Mouse (Mus musculus) heart, adult 2 months (tissue): ENCODE data around the gene Ankmy1. TPM values are rescaled to one million over a fixed set of nuclear protein-coding genes. Genes with fewer than 3 reads are reported as not detected.

Experiments used
- DNase-seq, 2 experiments: peaks; one replicate each; pipeline ENCODE4 v3.0.0; 2021
- H3K27ac ChIP-seq: fragments of 200-600 bp; 2 replicates; pipeline ENCODE4 v1.8.1; 2022
- H3K27me3 ChIP-seq: fragments of 200-500 bp; 2 replicates; pipeline ENCODE4 v1.6.1; 2012; ENCODE audit warnings: mild to moderate bottlenecking, low read length, inconsistent platforms, mixed read lengths; ENCODE audit not compliant: control insufficient read depth, insufficient read depth
- H3K36me3 ChIP-seq: fragments of 200-500 bp; 2 replicates; pipeline ENCODE4 v1.6.1; 2012; ENCODE audit warnings: low read length, inconsistent platforms; ENCODE audit not compliant: control insufficient read depth, insufficient read depth
- H3K4me1 ChIP-seq: fragments of 200-500 bp; 2 replicates; pipeline ENCODE4 v1.6.1; 2011; ENCODE audit warnings: low read length; ENCODE audit not compliant: control insufficient read depth, insufficient read depth
- H3K4me3 ChIP-seq: fragments of 200-600 bp; 2 replicates; pipeline ENCODE4 v1.8.1; 2022
- H3K79me2 ChIP-seq: fragments of 200-500 bp; replicated peaks from 2 replicates; pipeline ENCODE4 v1.6.1; 2012; ENCODE audit warnings: mild to moderate bottlenecking, inconsistent platforms, low read length, moderate library complexity, mixed read lengths; ENCODE audit not compliant: control insufficient read depth, insufficient read depth
- H3K9ac ChIP-seq: fragments of 200-500 bp; 2 replicates; pipeline ENCODE4 v1.6.1; 2012; ENCODE audit warnings: low read depth, mild to moderate bottlenecking, control low read depth, inconsistent platforms, low read length, mixed read lengths
- CTCF ChIP-seq: fragments of 200-600 bp; IDR thresholded peaks from 2 replicates; pipeline ENCODE4 v1.8.1; 2022; ENCODE audit warnings: antibody characterized with exemption, mild to moderate bottlenecking, moderate library complexity
- EP300 ChIP-seq: fragments of 200-500 bp; IDR thresholded peaks from 2 replicates; pipeline ENCODE4 v1.6.1; 2011; ENCODE audit warnings: low read depth, low read length, control low read depth; ENCODE audit not compliant: insufficient read depth
- POLR2A ChIP-seq: fragments of 200-500 bp; IDR thresholded peaks from 2 replicates; pipeline ENCODE4 v1.6.1; 2011; ENCODE audit warnings: mild to moderate bottlenecking, low read depth, low read length, control low read depth; ENCODE audit not compliant: insufficient read depth
- WGBS: fragments of 180-500 bp; shearing (Covaris S2); methylation state at CpG from one replicate; pipeline ENCODE4 v1.1.7; 2018; 5-methylcytosine and 5-hydroxymethylcytosine counted together
- intact Hi-C: fragments of 180-260 bp; cut with DNase I; formaldehyde crosslinking; loops from one replicate; pipeline ENCODE4 v1.15.1; 2025
- polyA plus RNA-seq: library from polyadenylated mRNA; depleted of rRNA; stranded (reverse); fragments of >200 nt; gene quantifications from 2 replicates; pipeline ENCODE4 v1.2.3, GENCODE M21; 2012
- total RNA-seq, 2 experiments: library from RNA; stranded (reverse); gene quantifications; 2 replicates each; pipeline ENCODE4 v1.2.3; 2021

Gene Ankmy1
- total and polyA plus RNA-seq, 3 experiments, result 0.09 to 0.21 TPM; not detected in 1

- 8% methylated on average over 1 of the region's 1 CpGs for WGBS
- Histone ChIP-seq H3K27me3 (no peaks in the 10 kb centered on the region), H3K4me3 (no peak overlapping the region), H3K9ac (no peak overlapping the region), H3K4me1 (peaks cover 2% of the 10 kb centered on the region), H3K79me2 (no peaks in the 10 kb centered on the region), H3K36me3 (no peaks in the 10 kb centered on the region), H3K27ac (no peak overlapping the region)
- TF ChIP-seq POLR2A, result no peak
- TF ChIP-seq CTCF, result no peak
- TF ChIP-seq EP300, result no peak
- intact Hi-C loops, result loop anchor here (10.0 kb wide), 2 partner anchors 415 to 545 kb away; partner anchors contain the start of genes Hdlbp, Pask and Ppp1r7
- no peak for DNase-seq
Measured at GRCm38 (mm10) chr1:92930171-92930706, 27.5 kb upstream of the Ankmy1 start.

GRCm38 (mm10) chr1:92921496-92921895 lies 18.8 kb upstream of the Ankmy1 start:
- no peak overlapping the region; the same call in 1 of the 2 replicates for H3K27ac ChIP-seq
- no peaks in the 10 kb centered on the region; the same call in 1 of the 2 replicates for H3K4me1 ChIP-seq
- no peak for TF ChIP-seq POLR2A
- TF ChIP-seq CTCF, result no peak
- no peak for TF ChIP-seq EP300
- no peaks in the 10 kb centered on the region for H3K27me3 ChIP-seq
- no peak for DNase-seq
- no peaks in the 10 kb centered on the region for H3K36me3 ChIP-seq
- intact Hi-C loops, result no loop called here
- no peak overlapping the region for H3K9ac ChIP-seq
- no peaks in the 10 kb centered on the region for H3K79me2 ChIP-seq
- 43% methylated on average over 4 of the region's 4 CpGs for WGBS
- H3K4me3 ChIP-seq, result no peak overlapping the region

DNA sequence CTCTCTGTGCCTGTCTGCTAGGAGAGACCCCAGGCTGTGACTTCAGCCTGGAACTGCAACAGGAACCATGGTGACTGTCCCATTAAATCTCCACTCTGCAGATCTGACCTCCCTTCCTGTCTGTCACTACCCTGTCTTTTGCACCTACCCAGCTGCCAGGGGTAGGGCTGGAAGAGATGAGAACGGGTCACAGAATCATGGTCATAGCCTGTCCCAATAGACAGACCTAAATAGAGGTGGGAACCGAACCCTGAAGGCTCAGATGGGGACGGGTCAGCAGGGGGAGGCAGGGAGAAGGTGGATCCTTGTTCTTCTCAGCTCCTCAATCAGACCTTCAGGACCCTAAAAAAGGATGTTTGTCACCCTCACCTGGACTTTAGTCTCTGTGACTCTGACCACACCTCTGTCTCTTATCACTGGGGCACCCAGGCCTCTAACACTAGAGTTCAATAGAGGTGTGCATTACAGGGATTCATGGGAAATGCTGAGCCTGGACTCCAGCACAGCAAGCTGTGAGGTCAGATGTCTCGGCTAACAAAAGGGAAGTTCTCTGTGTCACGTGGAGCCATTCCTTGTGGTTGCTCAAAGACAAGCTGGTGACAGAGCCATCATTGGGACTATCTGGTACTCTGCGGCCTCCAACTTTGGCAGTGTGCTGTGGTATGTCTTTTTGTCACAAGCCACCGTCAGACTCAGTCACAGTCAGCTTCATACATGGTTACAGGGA lies 17.9 kb upstream of the Ankmy1 start:
- intact Hi-C loops, result no loop called here
- no peaks in the 10 kb centered on the region for H3K79me2 ChIP-seq
- H3K27me3 ChIP-seq, result no peaks in the 10 kb centered on the region
- 69% methylated on average over 7 of the region's 7 CpGs for WGBS
- TF ChIP-seq POLR2A (no peak), CTCF (no peak), EP300 (no peak)
- no peak for DNase-seq
- H3K27ac ChIP-seq, result no peak overlapping the region
- H3K36me3 ChIP-seq, result no peaks in the 10 kb centered on the region
- H3K9ac ChIP-seq, result no peak overlapping the region
- H3K4me1 ChIP-seq, result no peaks in the 10 kb centered on the region; the same call in 1 of the 2 replicates
- no peak overlapping the region for H3K4me3 ChIP-seq

DNA sequence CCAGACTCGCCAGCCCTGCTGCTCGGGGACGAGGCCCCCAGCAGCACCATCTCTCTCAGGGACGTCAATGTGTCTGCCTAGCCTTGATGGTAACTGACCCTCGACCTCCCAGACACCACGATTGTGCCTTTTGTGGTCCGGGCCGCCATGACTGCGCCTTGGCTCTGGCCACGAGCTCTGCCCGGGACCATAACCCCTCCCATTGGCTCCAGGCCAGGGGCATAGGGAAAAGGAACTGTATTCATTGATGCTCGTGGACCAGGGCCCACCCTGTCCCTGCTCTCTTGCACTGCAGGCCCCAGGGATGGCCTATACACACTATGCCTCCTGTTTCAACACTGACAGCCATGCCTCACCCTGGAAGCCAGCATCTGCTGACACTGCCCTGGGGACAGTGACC lies 17.1 kb upstream of the Ankmy1 start:
- DNase-seq, result no peak
- no peaks in the 10 kb centered on the region for H3K36me3 ChIP-seq
- H3K27ac ChIP-seq, result no peak overlapping the region
- TF ChIP-seq CTCF (no peak), POLR2A (no peak), EP300 (no peak)
- H3K4me1 ChIP-seq, result no peaks in the 10 kb centered on the region; the same call in 1 of the 2 replicates
- H3K4me3 ChIP-seq, result no peak overlapping the region
- H3K79me2 ChIP-seq, result no peaks in the 10 kb centered on the region
- intact Hi-C loops, result no loop called here
- WGBS, result 70% methylated on average over 12 of the region's 12 CpGs
- H3K9ac ChIP-seq, result no peak overlapping the region
- H3K27me3 ChIP-seq, result no peaks in the 10 kb centered on the region

- Histone ChIP-seq H3K36me3 (no peaks in the 10 kb centered on the region), H3K4me1 (no peaks in the 10 kb centered on the region; the same call in 1 of the 2 replicates), H3K79me2 (no peaks in the 10 kb centered on the region), H3K4me3 (no peak overlapping the region), H3K27me3 (no peaks in the 10 kb centered on the region), H3K9ac (no peak overlapping the region), H3K27ac (no peak overlapping the region)
- intact Hi-C loops, result no loop called here
- DNase-seq, result no peak
- 96% methylated on average over 11 of the region's 11 CpGs for WGBS
- TF ChIP-seq CTCF (no peak), POLR2A (no peak), EP300 (no peak)
Measured at GRCm38 (mm10) chr1:92919151-92919550, 16.4 kb upstream of the Ankmy1 start.

- H3K79me2 ChIP-seq, result no peaks in the 10 kb centered on the region
- peaks cover 6% of the 10 kb centered on the region for H3K4me1 ChIP-seq
- DNase-seq, result no peak
- no peak overlapping the region for H3K27ac ChIP-seq
- no peaks in the 10 kb centered on the region for H3K36me3 ChIP-seq
- WGBS, result 88% methylated on average over 9 of the region's 9 CpGs
- no peak for TF ChIP-seq POLR2A
- TF ChIP-seq EP300, result no peak
- no peak for TF ChIP-seq CTCF
- intact Hi-C loops, result no loop called here
- no peak overlapping the region for H3K4me3 ChIP-seq
- no peaks in the 10 kb centered on the region for H3K27me3 ChIP-seq
- no peak overlapping the region for H3K9ac ChIP-seq
Measured at GRCm38 (mm10) chr1:92916725-92917124, 14.0 kb upstream of the Ankmy1 start.
